Mouse (Mus musculus): ENCODE results near the gene Aars. TPM values are rescaled to one million over a fixed set of nuclear protein-coding genes. Genes with fewer than 3 reads are reported as not detected.
"Not testable (repeated sequence)": the region's sequence is repeated elsewhere in the genome, so short reads cannot be mapped to it uniquely, and the experiment has no call there.

The Aars gene
- polyA plus RNA-seq, 1 experiment from 2014 or later, result 40.9 TPM

- no peak overlapping the region for H3K4me2 ChIP-seq
- H3K36me3 ChIP-seq (ENCODE audit: control insufficient read depth, insufficient read depth, low read length), result peaks cover 15% of the 10 kb centered on the region
- peak overlapping the region; percentile 37; the same call in 1 of the 2 replicates for H3K27ac ChIP-seq (ENCODE audit: low read depth, low read length)
- H3K4me3 ChIP-seq (ENCODE audit: low read depth, low read length), result no peak overlapping the region
- no peak for ATAC-seq (replicated peaks; ENCODE audit: insufficient number of reproducible peaks, low FRiP score, low TSS enrichment)
- H3K9ac ChIP-seq (ENCODE audit: low read depth, low read length), result no peak overlapping the region
- WGBS (ENCODE audit: insufficient replicate concordance), result 44% methylated on average over 2 of the region's 2 CpGs
- H3K27me3 ChIP-seq (ENCODE audit: control insufficient read depth, insufficient read depth, low read length), result no peaks in the 10 kb centered on the region
- peaks cover 24% of the 10 kb centered on the region for H3K4me1 ChIP-seq (ENCODE audit: control insufficient read depth, insufficient read depth, low read length)
- no peaks in the 10 kb centered on the region for H3K9me3 ChIP-seq (replicated peaks; ENCODE audit: control insufficient read depth, low read length)
These were observed 26.1 kb downstream of the Aars start for GRCm38 (mm10) chr8:111058946-111059572.

- Histone ChIP-seq H3K4me2 (peak overlapping the region; percentile 80), H3K27me3 (ENCODE audit: control insufficient read depth, insufficient read depth, low read length) (no peaks in the 10 kb centered on the region), H3K9me3 (replicated peaks; ENCODE audit: control insufficient read depth, low read length) (no peaks in the 10 kb centered on the region), H3K4me1 (ENCODE audit: control insufficient read depth, insufficient read depth, low read length) (peaks cover 24% of the 10 kb centered on the region), H3K4me3 (ENCODE audit: low read depth, low read length) (peak overlapping the region; percentile 53), H3K36me3 (ENCODE audit: control insufficient read depth, insufficient read depth, low read length) (0 out of 2 replicates have a peak, but pooled peaks cover 4% of the 10 kb centered on the region), H3K9ac (ENCODE audit: low read depth, low read length) (peak overlapping the region; percentile 68), H3K27ac (ENCODE audit: low read depth, low read length) (no peak overlapping the region)
- under 1% methylated on average over 14 of the region's 14 CpGs for WGBS (ENCODE audit: insufficient replicate concordance)
- ATAC-seq (replicated peaks; ENCODE audit: insufficient number of reproducible peaks, low FRiP score, low TSS enrichment), result no peak
These were observed 28.7 kb downstream of the Aars start for GRCm38 (mm10) chr8:111061688-111062071.

GRCm38 (mm10) chr8:111062072-111062757 is 29.3 kb downstream of the Aars start:
- H3K4me1 ChIP-seq (ENCODE audit: control insufficient read depth, insufficient read depth, low read length), result peaks cover 21% of the 10 kb centered on the region
- 0 out of 2 replicates have a peak, but pooled peaks cover 4% of the 10 kb centered on the region for H3K36me3 ChIP-seq (ENCODE audit: control insufficient read depth, insufficient read depth, low read length)
- H3K4me2 ChIP-seq, result peak overlapping the region; percentile 80
- H3K9me3 ChIP-seq (replicated peaks; ENCODE audit: control insufficient read depth, low read length), result no peaks in the 10 kb centered on the region
- H3K4me3 ChIP-seq (ENCODE audit: low read depth, low read length), result peak overlapping the region; percentile 53
- peak; percentile 72 for ATAC-seq (replicated peaks; ENCODE audit: insufficient number of reproducible peaks, low FRiP score, low TSS enrichment)
- no peak overlapping the region for H3K27ac ChIP-seq (ENCODE audit: low read depth, low read length)
- H3K27me3 ChIP-seq (ENCODE audit: control insufficient read depth, insufficient read depth, low read length), result no peaks in the 10 kb centered on the region
- under 1% methylated on average over 27 of the region's 27 CpGs for WGBS (ENCODE audit: insufficient replicate concordance)
- peak overlapping the region; percentile 68 for H3K9ac ChIP-seq (ENCODE audit: low read depth, low read length)

- no peak overlapping the region for H3K4me3 ChIP-seq (ENCODE audit: low read depth, low read length)
- 54% methylated on average over 2 of the region's 2 CpGs for WGBS (ENCODE audit: insufficient replicate concordance)
These were observed 29.9 kb downstream of the Aars start for GRCm38 (mm10) chr8:111062893-111063292.

GRCm38 (mm10) chr8:111066308-111066707 is 33.4 kb downstream of the Aars start:
- Histone ChIP-seq H3K9ac (ENCODE audit: low read depth, low read length) (no peak overlapping the region), H3K4me2 (no peak overlapping the region), H3K27me3 (ENCODE audit: control insufficient read depth, insufficient read depth, low read length) (no peaks in the 10 kb centered on the region), H3K36me3 (ENCODE audit: control insufficient read depth, insufficient read depth, low read length) (no peaks in the 10 kb centered on the region), H3K4me1 (ENCODE audit: control insufficient read depth, insufficient read depth, low read length) (peaks cover 2% of the 10 kb centered on the region; the same call in 1 of the 2 replicates), H3K9me3 (replicated peaks; ENCODE audit: control insufficient read depth, low read length) (no peaks in the 10 kb centered on the region), H3K27ac (ENCODE audit: low read depth, low read length) (no peak overlapping the region), H3K4me3 (ENCODE audit: low read depth, low read length) (no peak overlapping the region)
- no peak for ATAC-seq (replicated peaks; ENCODE audit: insufficient number of reproducible peaks, low FRiP score, low TSS enrichment)
- WGBS (ENCODE audit: insufficient replicate concordance), result 52% methylated on average over 4 of the region's 4 CpGs

More at GRCm38 (mm10) chr8:111062893-111063292, 29.9 kb downstream of the Aars start:
- Histone ChIP-seq H3K27me3 (ENCODE audit: control insufficient read depth, insufficient read depth, low read length) (no peaks in the 10 kb centered on the region), H3K4me1 (ENCODE audit: control insufficient read depth, insufficient read depth, low read length) (peaks cover 15% of the 10 kb centered on the region), H3K4me2 (peak overlapping the region; percentile 80), H3K27ac (ENCODE audit: low read depth, low read length) (no peak overlapping the region), H3K9me3 (replicated peaks; ENCODE audit: control insufficient read depth, low read length) (no peaks in the 10 kb centered on the region), H3K9ac (ENCODE audit: low read depth, low read length) (no peak overlapping the region), H3K36me3 (ENCODE audit: control insufficient read depth, insufficient read depth, low read length) (0 out of 2 replicates have a peak, but pooled peaks cover 3% of the 10 kb centered on the region)
- no peak for ATAC-seq (replicated peaks; ENCODE audit: insufficient number of reproducible peaks, low FRiP score, low TSS enrichment)

- no peak for ATAC-seq (replicated peaks; ENCODE audit: insufficient number of reproducible peaks, low FRiP score, low TSS enrichment)
- H3K4me2 ChIP-seq, result no peak overlapping the region
- no peak overlapping the region for H3K4me3 ChIP-seq (ENCODE audit: low read depth, low read length)
- H3K27ac ChIP-seq (ENCODE audit: low read depth, low read length), result no peak overlapping the region
- no peak overlapping the region for H3K9ac ChIP-seq (ENCODE audit: low read depth, low read length)
- no peaks in the 10 kb centered on the region for H3K36me3 ChIP-seq (ENCODE audit: control insufficient read depth, insufficient read depth, low read length)
- H3K4me1 ChIP-seq (ENCODE audit: control insufficient read depth, insufficient read depth, low read length), result no peaks in the 10 kb centered on the region
- no peaks in the 10 kb centered on the region for H3K9me3 ChIP-seq (replicated peaks; ENCODE audit: control insufficient read depth, low read length)
- 30% methylated on average over 10 of the region's 10 CpGs for WGBS (ENCODE audit: insufficient replicate concordance)
- H3K27me3 ChIP-seq (ENCODE audit: control insufficient read depth, insufficient read depth, low read length), result no peaks in the 10 kb centered on the region
These were observed 34.5 kb downstream of the Aars start for GRCm38 (mm10) chr8:111067439-111067838.

- not testable (repeated sequence) for ATAC-seq (replicated peaks; ENCODE audit: insufficient number of reproducible peaks, low FRiP score, low TSS enrichment); H3K4me2 ChIP-seq
- 84% methylated on average over 9 of the region's 9 CpGs for WGBS (ENCODE audit: insufficient replicate concordance)
These were observed 35.7 kb downstream of the Aars start for GRCm38 (mm10) chr8:111068660-111069059.

GRCm38 (mm10) chr8:111075926-111076325 is 43.0 kb downstream of the Aars start:
- Histone ChIP-seq H3K27me3 (ENCODE audit: control insufficient read depth, insufficient read depth, low read length) (0 out of 2 replicates have a peak, but pooled peaks cover 2% of the 10 kb centered on the region), H3K36me3 (ENCODE audit: control insufficient read depth, insufficient read depth, low read length) (no peaks in the 10 kb centered on the region), H3K4me3 (ENCODE audit: low read depth, low read length) (no peak overlapping the region), H3K4me2 (no peak overlapping the region), H3K9ac (ENCODE audit: low read depth, low read length) (no peak overlapping the region), H3K4me1 (ENCODE audit: control insufficient read depth, insufficient read depth, low read length) (no peaks in the 10 kb centered on the region), H3K9me3 (replicated peaks; ENCODE audit: control insufficient read depth, low read length) (no peaks in the 10 kb centered on the region), H3K27ac (ENCODE audit: low read depth, low read length) (no peak overlapping the region)
- 82% methylated on average over 3 of the region's 3 CpGs for WGBS (ENCODE audit: insufficient replicate concordance)
- no peak for ATAC-seq (replicated peaks; ENCODE audit: insufficient number of reproducible peaks, low FRiP score, low TSS enrichment)

More at GRCm38 (mm10) chr8:111068660-111069059, 35.7 kb downstream of the Aars start:
- not testable (repeated sequence) for H3K4me3 ChIP-seq (ENCODE audit: low read depth, low read length); H3K36me3 ChIP-seq (ENCODE audit: control insufficient read depth, insufficient read depth, low read length); H3K27me3 ChIP-seq (ENCODE audit: control insufficient read depth, insufficient read depth, low read length); H3K9me3 ChIP-seq (replicated peaks; ENCODE audit: control insufficient read depth, low read length); H3K9ac ChIP-seq (ENCODE audit: low read depth, low read length); H3K4me1 ChIP-seq (ENCODE audit: control insufficient read depth, insufficient read depth, low read length); H3K27ac ChIP-seq (ENCODE audit: low read depth, low read length)

All from heart, embryonic 11.5 days (tissue).